Mouse (Mus musculus) embryo, embryonic 11 days (tissue): Measurements from ENCODE around the gene Cpvl.

Experiments
- DNase-seq: peaks from one replicate; pipeline ENCODE4 v3.0.0-alpha.2; 2015

Gene Cpvl

GRCm38 (mm10) chr6:53931605-53932004, 46.9 kb downstream of the Cpvl start:
- no peak for DNase-seq

- DNase-seq = no peak
Measured at GRCm38 (mm10) chr6:53929858-53930257, 48.6 kb downstream of the Cpvl start.

- no peak for DNase-seq
Measured at GRCm38 (mm10) chr6:53926197-53926596, 52.3 kb downstream of the Cpvl start.

GRCm38 (mm10) chr6:53925192-53925591, 53.3 kb downstream of the Cpvl start:
- DNase-seq = no peak

GRCm38 (mm10) chr6:53920041-53920440, 58.4 kb downstream of the Cpvl start:
- DNase-seq = no peak

- DNase-seq = no peak
Measured at GRCm38 (mm10) chr6:53917026-53917558, 61.4 kb downstream of the Cpvl start.

GRCm38 (mm10) chr6:53915347-53915746, 63.1 kb downstream of the Cpvl start:
- DNase-seq = no peak

GRCm38 (mm10) chr6:53913151-53913550, 65.3 kb downstream of the Cpvl start:
- peak; percentile 49 for DNase-seq

GRCm38 (mm10) chr6:53912112-53912782, 66.2 kb downstream of the Cpvl start:
- no peak for DNase-seq

GRCm38 (mm10) chr6:53909986-53910385, 68.5 kb downstream of the Cpvl start:
- peak; percentile 40 for DNase-seq

GRCm38 (mm10) chr6:53909446-53909845, 69.0 kb downstream of the Cpvl start:
- no peak for DNase-seq

GRCm38 (mm10) chr6:53906871-53907270, 71.6 kb downstream of the Cpvl start:
- DNase-seq = no peak

- no peak for DNase-seq
Measured at GRCm38 (mm10) chr6:53906051-53906462, 72.4 kb downstream of the Cpvl start.

- no peak for DNase-seq
Measured at GRCm38 (mm10) chr6:53905576-53905975, 72.9 kb downstream of the Cpvl start.

- DNase-seq = no peak
Measured at GRCm38 (mm10) chr6:53904703-53905395, 73.6 kb downstream of the Cpvl start.

- DNase-seq = no peak
Measured at GRCm38 (mm10) chr6:53904186-53904585, 74.3 kb downstream of the Cpvl start.

- DNase-seq = peak; percentile 57
Measured at GRCm38 (mm10) chr6:53901741-53902140, 76.7 kb downstream of the Cpvl start.

- no peak for DNase-seq
Measured at GRCm38 (mm10) chr6:53897872-53898464, 80.5 kb downstream of the Cpvl start.

- no peak for DNase-seq
Measured at GRCm38 (mm10) chr6:53897126-53897525, 81.3 kb downstream of the Cpvl start.

- DNase-seq = no peak
Measured at GRCm38 (mm10) chr6:53893731-53894130, 84.7 kb downstream of the Cpvl start.

- DNase-seq = no peak
Measured at GRCm38 (mm10) chr6:53891109-53891508, 87.4 kb downstream of the Cpvl start.

GRCm38 (mm10) chr6:53884931-53885330, 93.5 kb downstream of the Cpvl start:
- no peak for DNase-seq

- no peak for DNase-seq
Measured at GRCm38 (mm10) chr6:53884496-53884895, 94.0 kb downstream of the Cpvl start.

- no peak for DNase-seq
Measured at GRCm38 (mm10) chr6:53883405-53883804, 95.1 kb downstream of the Cpvl start.
